Mouse (Mus musculus) frontal cortex, postnatal 14 days (tissue): Measurements from ENCODE around the gene Wnk2.
A peak's percentile ranks its signal among the peaks of the same experiment; 100 is the strongest.
"Not testable (repeated sequence)": the region's sequence is repeated elsewhere in the genome, so short reads cannot be mapped to it uniquely, and the experiment has no call there.

Experiments
- DNase-seq, 2 experiments: peaks; one replicate each; pipeline ENCODE4 v3.0.0; 2022; ENCODE audit warnings: low spot score in 2 of 2

The Wnk2 gene

GRCm38 (mm10) chr13:49093471-49093891 lies 54.3 kb downstream of the Wnk2 start:
- DNase-seq: no peak

DNA sequence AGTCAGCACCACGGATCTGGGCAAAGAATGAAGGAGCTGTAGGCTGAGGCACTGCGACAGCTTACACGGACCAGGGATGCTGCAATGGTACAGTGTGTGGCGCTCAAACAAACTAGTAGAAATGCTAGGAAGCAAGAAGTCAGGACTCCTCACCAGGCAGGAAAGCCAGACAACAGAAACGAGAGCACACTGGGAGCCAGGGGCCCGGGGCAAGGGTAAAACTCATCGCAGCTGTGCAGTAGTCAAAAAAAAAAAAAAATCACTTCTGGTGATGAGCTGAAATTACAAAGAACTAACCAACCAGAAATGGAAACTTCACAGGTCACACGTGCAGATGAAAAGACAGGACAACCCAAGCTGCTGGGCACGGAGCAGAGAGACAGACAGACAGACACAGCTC lies 55.2 kb downstream of the Wnk2 start:
- no peak for DNase-seq

GRCm38 (mm10) chr13:49090176-49090575 lies 57.6 kb downstream of the Wnk2 start:
- DNase-seq: no peak

DNA sequence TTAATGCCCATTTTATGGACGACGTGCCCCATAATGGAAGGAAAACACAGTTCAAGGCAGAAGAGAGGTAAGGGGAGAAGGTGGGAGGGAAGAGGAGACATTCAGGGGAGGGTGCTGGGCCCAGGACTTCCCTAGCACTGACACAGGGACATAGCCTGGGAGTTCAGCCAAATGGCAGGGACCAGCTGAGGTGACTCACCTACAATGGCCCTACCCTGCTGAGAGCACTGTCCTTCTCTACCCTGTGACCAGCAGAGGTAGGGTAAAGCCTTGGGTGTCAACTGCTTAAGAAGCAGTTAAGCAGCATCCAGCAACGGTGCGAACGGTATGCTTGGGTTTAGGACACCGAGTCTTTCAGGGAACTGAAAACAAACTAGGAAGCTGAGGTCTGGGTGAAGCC lies 58.9 kb downstream of the Wnk2 start:
- no peak for DNase-seq

GRCm38 (mm10) chr13:49087420-49087819 lies 60.4 kb downstream of the Wnk2 start:
- no peak for DNase-seq

GRCm38 (mm10) chr13:49086431-49086830 lies 61.4 kb downstream of the Wnk2 start:
- no peak for DNase-seq

DNA sequence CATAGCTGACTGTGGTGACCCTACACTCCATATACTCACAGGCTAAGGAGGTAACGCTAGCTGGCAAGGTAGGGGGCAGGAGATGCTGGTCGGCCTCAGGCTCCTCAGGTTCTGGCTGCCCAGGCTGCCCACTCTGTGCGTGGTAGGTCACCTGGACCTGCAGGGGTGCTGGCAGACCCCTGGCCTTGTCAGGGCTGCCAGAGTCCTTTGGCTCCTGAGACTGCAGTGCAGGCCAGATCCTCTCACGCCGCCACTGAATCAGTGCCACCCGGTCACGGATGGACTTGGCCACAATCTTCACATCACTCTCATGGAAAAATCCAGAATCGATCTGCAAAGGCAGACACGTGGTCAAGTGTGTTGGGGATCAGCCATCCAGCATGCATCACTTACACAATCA lies 62.6 kb downstream of the Wnk2 start:
- no peak for DNase-seq

DNA sequence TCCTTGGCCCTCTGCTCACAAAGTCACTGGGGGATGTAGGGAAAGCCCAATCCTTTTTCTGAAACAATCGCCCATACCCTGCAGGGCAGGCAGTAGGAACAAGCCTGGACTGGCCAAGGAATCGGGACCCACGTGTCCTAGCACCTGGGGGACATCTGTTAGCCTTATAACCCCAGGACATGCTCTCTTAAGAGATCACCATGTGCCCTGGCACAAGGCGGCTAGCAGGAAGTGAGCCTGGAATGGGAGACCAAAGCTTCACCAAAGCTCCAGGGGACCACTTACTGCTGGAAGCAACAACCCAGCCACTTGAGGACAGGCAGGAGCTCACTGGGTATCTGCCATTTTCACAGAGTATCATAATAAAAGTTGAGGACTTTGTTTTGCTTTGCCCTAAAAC lies 63.0 kb downstream of the Wnk2 start:
- no peak for DNase-seq

DNA sequence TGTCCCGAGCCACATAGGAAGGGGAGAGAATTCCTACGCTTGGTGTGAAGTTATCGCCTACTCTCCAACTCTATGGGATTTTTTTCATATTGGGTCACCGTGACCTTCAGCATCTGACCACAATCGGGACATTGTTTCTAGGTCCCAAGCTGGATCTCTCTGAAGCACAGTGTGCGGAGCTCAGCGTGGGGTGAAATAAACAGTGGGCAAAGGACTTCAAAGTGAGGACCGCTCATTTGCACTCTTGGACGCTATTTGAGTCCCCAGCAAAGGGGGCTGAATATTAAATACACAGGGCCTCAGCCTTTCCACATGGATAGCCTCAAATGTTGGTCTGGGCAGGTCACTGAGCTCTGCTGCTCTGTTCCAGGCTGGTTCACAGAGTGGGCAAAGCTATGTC lies 63.9 kb downstream of the Wnk2 start:
- peak in 1 of 2 experiments; percentile 37 for DNase-seq

GRCm38 (mm10) chr13:49082151-49082879 lies 65.5 kb downstream of the Wnk2 start:
- DNase-seq: no peak

DNA sequence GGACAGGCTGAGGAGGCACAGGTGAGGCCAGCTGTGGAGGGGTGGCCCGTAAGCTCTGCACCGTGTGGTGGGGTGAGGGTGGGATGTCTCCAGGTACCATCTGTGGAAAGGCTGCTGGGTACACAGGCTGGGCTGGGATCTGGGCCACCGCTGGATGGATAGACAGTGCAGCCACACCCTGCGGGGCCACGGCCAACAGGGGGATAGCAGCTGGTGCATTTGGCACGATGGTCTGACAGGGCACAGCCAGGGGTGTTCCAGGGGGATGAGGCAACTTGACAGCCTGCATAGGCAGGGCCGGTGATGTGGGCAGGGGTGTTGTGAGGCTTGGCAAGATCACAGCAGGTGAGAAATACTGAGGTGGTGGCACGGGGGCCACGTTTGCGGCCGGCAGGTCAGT lies 71.6 kb downstream of the Wnk2 start:
- no peak for DNase-seq

DNA sequence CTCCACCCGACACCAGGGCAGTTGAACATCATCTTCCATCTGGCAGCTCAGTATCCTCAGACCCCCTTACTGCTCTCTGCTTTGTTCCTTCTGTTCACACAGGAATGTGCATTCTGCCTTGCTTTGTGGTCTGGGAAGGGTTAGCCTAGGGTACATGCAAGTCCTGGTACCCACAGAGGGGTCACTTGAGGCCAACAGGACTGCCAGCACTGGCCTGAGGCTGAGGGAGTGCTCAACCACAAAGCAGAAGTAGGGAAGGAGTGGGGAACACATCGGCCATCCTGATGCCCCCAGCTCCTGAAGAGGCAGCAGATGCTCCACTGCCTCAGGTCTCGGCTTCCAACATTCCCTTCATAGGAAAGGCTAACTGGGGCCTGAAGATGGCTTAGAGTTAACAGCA lies 72.4 kb downstream of the Wnk2 start:
- no peak for DNase-seq

DNA sequence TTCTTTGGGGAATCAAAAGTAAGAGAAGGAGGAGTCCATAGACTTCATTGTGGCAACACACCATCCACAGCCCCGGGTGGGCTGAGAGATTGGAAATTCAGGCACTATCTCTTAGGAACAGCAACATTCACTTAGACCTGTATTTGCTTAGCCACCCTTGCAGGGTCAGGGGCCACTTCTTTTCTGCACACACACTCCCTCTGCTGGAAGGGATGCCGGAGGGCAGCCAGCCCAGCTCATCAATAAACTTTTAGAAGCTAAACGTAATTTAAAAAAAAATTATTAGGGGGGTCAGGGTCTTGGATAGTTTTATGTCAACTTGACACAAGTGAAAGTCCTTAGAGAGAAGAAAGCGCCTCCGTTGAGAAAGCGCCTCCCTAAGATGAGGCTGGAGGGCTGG lies 74.5 kb downstream of the Wnk2 start:
- DNase-seq: no peak

DNA sequence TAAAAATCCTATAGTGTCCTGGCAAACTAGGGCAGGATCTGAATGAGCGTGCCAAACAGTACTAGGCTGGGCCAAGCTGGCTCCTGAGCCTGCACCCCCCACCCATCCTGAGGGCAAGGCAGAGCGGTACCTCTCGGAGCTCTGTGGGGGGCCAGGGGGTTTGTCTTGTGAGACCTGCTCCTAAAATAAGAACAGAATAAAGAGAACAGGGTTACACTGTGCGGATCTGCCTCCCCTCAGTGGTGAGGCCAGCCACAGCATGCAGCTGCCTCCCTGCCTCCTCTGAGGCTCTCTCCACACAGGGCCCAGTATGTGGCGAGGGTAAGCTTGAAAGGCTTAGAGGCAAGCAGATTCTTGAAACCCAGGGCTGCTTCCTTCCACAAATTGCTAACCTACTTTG lies 76.0 kb downstream of the Wnk2 start:
- no peak for DNase-seq

DNA sequence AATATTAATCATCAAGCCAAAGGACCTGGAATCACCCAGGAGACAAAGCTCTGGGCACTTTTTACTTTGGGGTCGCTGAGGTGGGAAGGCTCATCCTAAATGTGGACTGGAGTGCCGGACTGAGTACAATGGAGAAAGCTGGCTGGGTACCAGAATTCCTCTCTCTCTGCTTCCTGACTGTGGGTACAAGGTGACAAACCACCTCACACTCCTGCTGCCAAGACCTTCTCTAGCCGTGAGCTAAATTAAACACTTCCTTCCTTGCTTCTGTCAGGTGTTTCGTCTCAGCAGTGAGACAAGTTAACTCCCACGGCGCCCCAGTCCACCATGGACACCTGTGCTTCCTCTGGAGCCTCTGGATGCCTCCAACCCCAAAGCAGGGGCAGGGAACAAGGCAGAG lies 77.8 kb downstream of the Wnk2 start:
- DNase-seq: no peak

DNA sequence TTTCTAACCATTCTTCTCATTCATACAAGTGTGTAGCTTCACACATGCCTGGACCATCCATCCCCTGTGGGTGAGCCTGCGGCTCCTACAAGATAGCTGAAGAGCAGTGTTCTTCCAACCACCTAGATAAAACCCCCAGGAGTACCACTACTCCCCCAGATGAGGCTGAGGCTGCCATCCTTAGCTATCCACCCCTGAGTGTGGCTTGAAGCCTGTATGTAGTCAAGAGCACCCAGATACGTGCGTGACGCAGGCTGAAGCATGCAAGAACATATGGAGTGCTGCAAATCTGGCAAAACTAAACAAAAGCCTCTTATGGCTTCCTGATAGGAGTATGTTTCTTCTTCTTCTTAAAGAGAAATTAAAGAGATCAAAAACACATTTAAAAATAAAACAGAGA lies 78.4 kb downstream of the Wnk2 start:
- DNase-seq: no peak

DNA sequence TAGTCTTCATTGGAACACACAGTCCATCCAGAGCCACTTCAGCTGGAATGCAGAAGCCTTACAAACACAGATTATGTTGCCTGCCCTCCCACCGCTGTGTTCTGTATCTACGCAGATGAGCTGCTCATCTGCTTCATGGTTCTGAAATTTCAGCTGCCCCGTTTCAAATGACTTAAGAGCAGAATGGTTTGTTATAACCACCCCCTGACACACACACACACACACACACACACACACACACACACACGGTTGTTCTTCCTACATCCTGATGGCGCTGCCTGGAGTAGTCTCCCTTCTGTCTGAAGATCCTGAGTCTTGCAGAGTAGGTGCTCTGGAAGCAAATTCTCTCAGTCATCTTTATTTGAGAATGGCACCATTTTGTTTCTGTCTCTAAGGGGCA lies 83.6 kb downstream of the Wnk2 start:
- no peak for DNase-seq

DNA sequence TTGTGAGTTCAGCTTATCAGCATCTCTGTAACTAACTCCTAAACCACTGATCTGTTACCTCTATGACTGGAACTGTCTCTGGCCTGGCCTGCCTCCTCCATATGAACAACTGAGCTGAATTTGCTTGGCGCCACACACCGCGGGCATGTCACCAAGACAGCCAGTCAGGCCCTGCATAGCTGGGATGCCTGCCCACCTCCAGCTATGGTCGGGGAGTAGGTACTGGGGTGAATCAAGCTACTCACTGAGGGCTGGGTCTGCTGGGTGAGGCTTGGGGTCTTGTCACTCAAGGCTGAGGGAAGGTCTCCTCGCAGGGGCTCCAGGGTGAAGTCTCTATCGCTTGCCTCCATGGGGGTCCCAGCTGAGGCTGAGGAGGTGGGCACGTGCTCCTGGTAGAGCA lies 87.4 kb downstream of the Wnk2 start:
- no peak for DNase-seq

DNA sequence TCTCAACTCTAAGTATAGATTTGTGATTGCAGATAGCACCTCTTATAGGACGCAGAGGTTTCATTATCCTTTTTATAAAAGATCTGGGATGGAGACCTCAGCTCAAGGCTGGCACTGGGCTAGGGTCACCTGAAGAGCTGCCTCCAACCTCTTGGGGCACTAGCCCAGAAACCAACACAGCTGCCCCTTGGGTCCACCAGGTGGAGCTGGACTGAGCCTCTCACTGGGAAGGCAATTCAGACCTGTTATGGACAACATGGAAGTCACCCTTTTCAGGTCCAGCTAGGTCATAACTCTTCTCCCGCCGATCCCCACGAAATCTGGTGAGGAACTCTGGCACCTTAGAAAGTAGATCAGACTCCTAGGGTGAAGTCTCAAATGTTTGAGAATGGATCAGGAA lies 89.3 kb downstream of the Wnk2 start:
- no peak for DNase-seq

- no peak for DNase-seq
These were observed 91.5 kb downstream of the Wnk2 start for GRCm38 (mm10) chr13:49056304-49056703.

DNA sequence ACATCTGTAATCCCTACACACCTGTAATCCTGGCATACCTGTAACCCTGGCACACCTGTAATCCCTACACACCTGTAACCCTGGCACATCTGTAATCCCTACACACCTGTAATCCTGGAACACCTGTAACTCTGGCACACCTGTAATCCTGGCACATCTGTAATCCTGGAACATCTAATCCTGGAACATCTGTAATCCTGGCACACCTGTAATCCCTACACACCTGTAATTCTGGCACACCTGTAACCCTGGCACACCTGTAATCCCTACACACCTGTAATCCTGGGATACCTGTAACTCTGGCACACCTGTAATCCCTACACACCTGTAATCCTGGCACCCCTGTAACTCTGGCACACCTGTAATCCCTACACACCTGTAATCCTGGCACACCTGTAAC lies 93.1 kb downstream of the Wnk2 start:
- DNase-seq: not testable (repeated sequence)

DNA sequence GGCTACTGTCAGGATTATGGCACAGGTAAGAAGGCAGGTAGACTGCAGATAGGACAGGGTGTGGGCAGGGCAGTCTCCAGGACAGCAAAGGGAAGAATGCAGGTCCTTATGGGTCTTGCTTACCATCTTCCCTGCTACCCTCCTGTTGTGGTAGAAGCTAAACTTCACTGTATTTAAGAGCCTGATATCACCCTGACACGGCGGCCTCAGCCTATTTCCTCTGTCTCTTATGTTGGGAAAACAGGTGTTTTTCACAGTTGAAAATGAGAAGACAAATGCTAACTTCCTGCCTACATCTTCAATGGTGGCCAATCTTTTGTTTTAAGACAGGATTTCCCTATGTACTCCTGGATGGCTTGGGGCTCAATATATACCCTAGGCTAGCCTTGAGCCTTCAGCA lies 94.5 kb downstream of the Wnk2 start:
- DNase-seq: no peak

- no peak for DNase-seq
These were observed 95.3 kb downstream of the Wnk2 start for GRCm38 (mm10) chr13:49052512-49052911.

GRCm38 (mm10) chr13:49047393-49047792 lies 100.4 kb downstream of the Wnk2 start:
- no peak for DNase-seq
